Mouse (Mus musculus) kidney, adult 18-20 months (tissue): ENCODE measurements around the gene Gla.
A peak's percentile ranks its signal among the peaks of the same experiment; 100 is the strongest.

ENCODE experiments used
- DNase-seq: peaks from one replicate; pipeline ENCODE4 v3.0.0; 2021

Gene Gla

GRCm38 (mm10) chrX:134600659-134601379, at the start of gene Gla, which contains the start of gene Hnrnph2:
TSS of gene Gla (minus strand) at chrX:134601125.
TSS of gene Hnrnph2 (plus strand) at chrX:134601179.
- DNase-seq, result peak; percentile 92

- DNase-seq, result peak; percentile 76
These were observed 47.2 kb upstream of the Gla start for GRCm38 (mm10) chrX:134648031-134648692.

- no peak for DNase-seq
These were observed 46.5 kb upstream of the Gla start for GRCm38 (mm10) chrX:134647421-134647820.

- no peak for DNase-seq
These were observed 45.4 kb upstream of the Gla start for GRCm38 (mm10) chrX:134646338-134646737.

GRCm38 (mm10) chrX:134641000-134641760, 40.3 kb upstream of the Gla start:
- no peak for DNase-seq

- DNase-seq, result no peak
These were observed 34.9 kb upstream of the Gla start for GRCm38 (mm10) chrX:134635860-134636259.

- DNase-seq, result no peak
These were observed 34.2 kb upstream of the Gla start for GRCm38 (mm10) chrX:134635111-134635510.

GRCm38 (mm10) chrX:134632710-134633109, 31.8 kb upstream of the Gla start:
- no peak for DNase-seq

- no peak for DNase-seq
These were observed 27.3 kb upstream of the Gla start for GRCm38 (mm10) chrX:134628200-134628599.

- DNase-seq, result no peak
These were observed 22.4 kb upstream of the Gla start for GRCm38 (mm10) chrX:134623350-134623749.

- no peak for DNase-seq
These were observed 20.8 kb upstream of the Gla start for GRCm38 (mm10) chrX:134621685-134622084.

- DNase-seq, result no peak
These were observed 19.4 kb upstream of the Gla start for GRCm38 (mm10) chrX:134620254-134620865.

- no peak for DNase-seq
These were observed 18.8 kb upstream of the Gla start for GRCm38 (mm10) chrX:134619695-134620094.

GRCm38 (mm10) chrX:134614306-134614705, 13.4 kb upstream of the Gla start:
- peak; percentile 28 for DNase-seq

- peak; percentile 39 for DNase-seq
These were observed 11.5 kb upstream of the Gla start for GRCm38 (mm10) chrX:134612285-134612959.

GRCm38 (mm10) chrX:134610984-134611383, 10.1 kb upstream of the Gla start:
- DNase-seq, result no peak

- DNase-seq, result peak; percentile 9
These were observed 8.5 kb upstream of the Gla start for GRCm38 (mm10) chrX:134609472-134609871.

- no peak for DNase-seq
These were observed 625 bp upstream of the Gla start for GRCm38 (mm10) chrX:134601380-134602120.

- no peak for DNase-seq
These were observed 881 bp downstream of the Gla start for GRCm38 (mm10) chrX:134599922-134600565.

- DNase-seq, result no peak
These were observed 11.1 kb downstream of the Gla start for GRCm38 (mm10) chrX:134589836-134590235.

- no peak for DNase-seq
These were observed 11.9 kb downstream of the Gla start for GRCm38 (mm10) chrX:134588997-134589396.
